Mouse (Mus musculus) kidney, adult 18-20 months (tissue): ENCODE results near the gene Mycbp2.
A peak's percentile ranks its signal among the peaks of the same experiment; 100 is the strongest.

ENCODE experiments used
- DNase-seq: peaks from one replicate; pipeline ENCODE4 v3.0.0; 2021

The Mycbp2 gene

DNA sequence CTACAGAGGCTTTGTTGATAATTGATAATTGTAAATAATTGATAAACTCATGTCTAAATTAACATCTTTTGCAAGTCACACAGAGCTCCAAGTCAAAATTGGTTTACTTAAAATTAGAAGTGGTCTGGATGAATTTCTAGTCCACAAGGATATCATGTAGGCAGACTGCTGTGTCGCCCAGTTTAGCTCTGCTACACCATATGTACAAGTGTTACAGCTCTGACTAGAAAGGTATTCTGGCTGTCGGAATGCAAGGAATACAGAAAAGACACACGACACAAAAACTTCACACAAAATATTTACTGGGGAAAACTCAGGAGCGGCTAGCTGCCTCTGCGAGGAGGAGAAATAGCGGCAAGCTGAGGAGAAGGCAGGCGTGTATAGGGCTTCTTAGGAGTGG, 89.7 kb downstream of the Mycbp2 start:
- no peak for DNase-seq

GRCm38 (mm10) chr14:103254311-103254710, 92.3 kb downstream of the Mycbp2 start:
- DNase-seq, result no peak

DNA sequence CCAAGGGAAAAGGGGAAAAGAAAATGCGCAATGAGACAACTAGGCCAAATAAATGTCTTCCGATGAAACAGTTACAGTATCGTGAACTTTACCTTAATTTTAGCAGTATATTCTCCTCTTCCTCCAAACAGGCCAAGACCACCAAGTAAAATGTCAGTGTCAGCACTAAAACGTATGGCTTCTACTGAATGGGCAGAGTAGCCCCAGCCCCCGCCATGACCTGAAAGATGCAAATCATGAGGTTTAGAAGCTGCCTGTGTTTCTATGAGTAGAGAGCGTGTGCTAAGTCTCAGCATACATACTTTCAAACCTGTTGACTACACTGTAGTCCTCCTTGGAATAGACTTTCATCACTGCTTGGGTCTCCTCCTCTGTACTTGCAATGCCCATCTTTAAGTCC, 104.6 kb downstream of the Mycbp2 start:
- no peak for DNase-seq

DNA sequence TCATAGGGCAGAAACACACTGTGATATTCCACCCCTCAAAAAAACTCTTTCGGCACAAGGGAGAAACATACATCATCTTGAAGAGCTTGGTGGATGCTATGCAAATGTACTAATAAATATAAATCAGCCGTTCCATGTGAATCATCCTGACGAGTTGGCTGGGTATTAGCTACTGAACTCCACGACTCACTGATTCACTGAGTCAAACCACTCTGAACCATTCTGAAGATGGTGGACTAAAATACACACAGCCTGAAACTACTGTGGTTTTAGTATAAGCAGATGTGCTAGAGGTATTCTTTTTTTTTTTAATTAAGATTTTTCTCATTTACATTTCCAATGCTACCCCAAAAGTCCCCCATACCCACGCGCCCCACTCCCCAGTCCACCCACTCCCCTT, 111.8 kb downstream of the Mycbp2 start:
- DNase-seq, result no peak

DNA sequence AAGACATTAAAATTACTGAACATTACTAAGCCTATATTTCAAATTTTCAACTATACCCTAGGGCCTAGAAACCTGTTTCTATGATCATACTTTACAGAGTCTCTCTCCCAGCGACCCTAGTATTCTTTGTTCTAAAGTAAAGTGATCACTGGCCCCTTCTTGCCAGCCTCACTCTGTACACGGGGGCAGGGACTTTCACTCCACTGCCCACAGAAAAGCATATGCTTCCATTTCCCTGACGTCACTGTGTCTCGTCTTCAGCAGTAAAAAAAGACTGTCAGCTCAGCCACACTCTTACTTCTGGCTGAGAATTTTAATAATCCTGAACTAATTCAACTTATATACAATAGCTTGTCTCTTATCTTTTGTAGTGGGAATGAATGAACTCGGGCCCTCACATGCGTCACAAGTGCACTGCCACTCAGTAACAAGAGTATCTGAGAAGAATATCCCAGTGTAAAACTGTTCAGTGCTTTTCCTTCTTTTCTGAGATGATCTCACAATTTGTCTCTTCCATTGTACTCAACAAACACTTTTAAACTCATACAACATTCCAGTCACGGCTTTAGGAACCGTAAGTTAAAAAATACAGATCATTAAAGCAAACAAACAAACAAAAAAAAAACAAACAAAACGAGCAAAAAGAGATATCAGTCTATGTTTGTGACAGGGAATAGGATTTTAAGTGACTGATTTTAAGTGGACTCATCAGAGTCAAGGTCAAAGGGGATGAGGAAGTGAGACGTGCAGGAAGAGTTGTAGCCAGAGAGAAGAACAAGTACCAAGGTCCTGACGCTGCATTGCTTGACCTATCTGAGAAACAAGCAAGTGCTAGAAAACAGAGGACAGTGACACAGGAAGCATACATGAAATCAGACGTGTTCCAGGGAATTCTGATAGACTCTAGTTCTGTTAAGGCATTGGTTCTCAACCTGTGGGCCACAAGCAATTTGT, 112.7 kb downstream of the Mycbp2 start:
- no peak for DNase-seq

DNA sequence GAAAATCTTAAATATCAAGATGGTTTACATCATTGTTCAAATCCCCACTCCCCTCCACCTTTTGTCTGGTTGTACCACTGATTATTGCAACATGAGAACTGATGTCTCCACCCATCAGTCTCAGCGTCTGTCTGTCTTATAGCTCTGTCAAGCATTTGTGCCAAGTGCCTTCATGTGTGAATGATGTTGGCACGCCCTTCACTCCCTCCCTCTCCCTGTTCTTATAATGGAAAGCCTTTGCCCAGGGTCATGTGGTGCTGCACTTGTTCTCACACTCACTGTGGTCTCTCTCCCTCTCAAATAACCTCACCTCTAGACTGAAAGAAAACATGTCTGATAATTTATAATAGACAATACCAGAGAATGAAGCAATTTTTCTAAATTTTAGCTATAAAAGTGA, 124.3 kb downstream of the Mycbp2 start:
- DNase-seq, result no peak

DNA sequence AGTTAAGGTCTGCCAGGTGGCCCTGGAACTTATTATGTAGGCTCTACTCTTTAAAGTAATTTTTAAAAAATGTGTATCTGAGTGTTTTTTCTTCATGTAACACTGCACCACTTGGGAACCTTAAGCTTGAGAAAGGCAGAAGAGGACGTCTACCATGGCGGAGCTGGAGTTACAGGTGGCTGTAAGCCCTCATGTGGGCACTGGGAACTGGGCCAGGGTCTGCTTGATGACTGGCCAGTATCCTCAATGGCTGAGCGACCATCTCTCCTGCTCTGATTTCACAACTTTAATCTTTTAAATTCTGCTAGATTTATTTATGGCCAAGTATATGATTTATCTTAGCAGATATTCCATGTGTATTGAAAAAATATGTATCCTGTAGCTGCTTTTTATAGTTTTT, 124.9 kb downstream of the Mycbp2 start:
- DNase-seq, result no peak

DNA sequence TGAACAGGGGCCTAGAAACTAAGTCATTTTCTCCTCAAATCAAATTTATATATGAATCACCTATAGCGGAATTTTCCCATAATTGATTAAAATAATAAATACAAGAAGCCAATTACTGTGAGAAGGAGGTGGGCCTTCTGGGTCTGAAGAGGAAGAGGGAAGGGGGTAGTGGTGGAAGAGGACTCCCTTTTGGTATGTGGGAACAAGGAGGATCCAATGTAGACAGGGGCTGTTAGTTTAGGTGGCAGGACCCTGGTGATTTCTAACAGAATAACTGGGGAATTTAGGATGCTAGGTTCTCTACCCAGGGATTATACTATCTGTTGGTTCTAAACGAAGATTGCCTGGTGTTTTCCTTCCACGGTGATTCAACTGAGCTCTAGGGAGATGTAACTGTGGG, 130.3 kb downstream of the Mycbp2 start:
- DNase-seq, result no peak

- DNase-seq, result no peak
Measured at GRCm38 (mm10) chr14:103186658-103187057, 160.0 kb downstream of the Mycbp2 start.

DNA sequence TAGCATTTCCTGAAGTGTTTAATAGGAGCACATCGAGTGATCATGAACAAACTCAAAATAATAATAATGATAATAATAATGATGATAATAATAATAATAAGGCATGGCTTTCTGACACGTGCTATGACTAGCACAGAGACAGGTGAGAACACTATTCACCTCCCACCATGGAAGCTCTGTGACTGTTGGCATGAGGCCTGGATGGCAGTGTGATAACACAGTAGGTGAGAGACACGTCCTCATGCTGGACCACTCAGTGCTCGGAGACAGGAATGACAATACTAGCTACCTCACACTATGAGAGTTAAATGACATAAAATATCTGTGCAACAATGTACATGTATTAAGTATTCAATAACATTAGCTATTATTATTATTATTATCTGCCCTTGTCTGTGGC, 160.5 kb downstream of the Mycbp2 start:
- DNase-seq, result no peak

DNA sequence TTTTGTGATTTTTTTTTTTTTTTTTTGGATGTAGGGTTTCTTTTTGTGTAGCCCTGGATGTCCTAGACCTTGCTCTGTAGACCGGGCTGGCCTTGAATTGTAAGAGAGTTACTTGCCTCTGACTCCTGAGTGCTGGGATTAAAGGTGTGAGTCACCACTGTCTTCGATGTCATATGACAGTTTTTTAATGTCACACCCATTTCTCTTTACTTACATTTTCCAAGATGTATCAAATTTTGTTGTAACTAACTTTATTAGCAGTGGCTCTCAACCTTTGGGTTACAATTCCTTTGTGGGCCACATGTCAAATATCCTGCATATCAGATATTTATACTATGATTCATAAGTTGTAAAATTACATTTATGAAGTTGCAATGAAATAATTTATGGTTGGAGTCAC, 166.5 kb downstream of the Mycbp2 start:
- no peak for DNase-seq

DNA sequence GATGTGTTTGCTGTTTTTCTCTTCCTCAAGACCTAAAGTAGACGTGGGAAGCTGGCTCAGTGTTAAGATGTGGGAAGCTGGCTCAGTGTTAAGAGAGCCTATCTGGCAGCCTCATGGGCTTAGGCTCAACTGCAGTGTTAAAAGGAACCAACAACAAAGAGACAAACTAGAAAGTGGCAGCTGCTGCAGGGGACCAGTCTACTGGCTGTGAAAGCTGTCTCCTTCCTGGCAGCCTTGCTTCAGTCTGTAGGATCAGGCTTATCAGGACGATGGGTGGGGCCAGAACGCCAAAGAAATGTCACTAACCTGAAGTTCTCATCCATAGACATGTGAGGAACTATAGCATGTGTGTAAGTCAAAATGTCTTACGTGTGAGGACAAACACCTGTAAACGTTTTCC, 183.7 kb downstream of the Mycbp2 start:
- DNase-seq, result no peak

- no peak for DNase-seq
Measured at GRCm38 (mm10) chr14:103155685-103156084, 190.9 kb downstream of the Mycbp2 start.

DNA sequence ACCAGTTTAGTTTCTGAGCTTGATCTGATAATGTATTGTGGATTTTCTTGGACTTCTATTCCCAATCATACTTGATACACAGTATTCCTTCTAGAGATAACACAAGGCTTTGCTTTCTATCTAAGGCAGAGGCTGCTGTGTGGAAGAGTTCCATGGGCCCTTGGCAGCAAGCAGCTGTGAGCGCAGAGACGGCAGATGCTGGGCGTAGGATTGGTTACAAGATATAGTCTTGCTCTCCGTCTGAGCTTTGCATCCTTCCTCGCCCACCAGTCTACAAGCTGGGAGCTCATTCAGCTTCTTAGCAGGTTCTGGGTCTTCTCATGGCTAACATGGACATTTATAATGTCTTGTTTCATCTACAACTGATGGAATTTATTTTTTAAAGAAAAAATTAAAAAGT, 196.5 kb downstream of the Mycbp2 start:
- DNase-seq, result no peak

DNA sequence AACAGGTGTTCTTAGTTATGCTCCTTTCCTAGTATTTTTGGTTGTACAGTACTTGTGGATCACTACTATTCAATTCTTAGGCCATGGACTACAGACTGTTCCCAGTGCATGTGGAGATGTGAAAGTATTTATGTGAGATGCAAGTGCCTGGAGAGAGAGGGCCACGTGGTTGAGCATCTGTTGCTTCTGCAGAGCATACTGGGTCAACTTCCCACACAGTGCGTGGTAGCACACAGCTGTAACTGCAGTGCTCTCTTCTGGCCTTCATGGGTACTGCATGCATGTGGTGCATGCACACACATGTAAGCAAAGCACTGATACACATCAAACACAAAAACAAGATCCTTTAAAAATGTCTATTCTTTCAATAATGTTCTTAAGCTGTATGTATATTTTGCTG, 214.6 kb downstream of the Mycbp2 start:
- peak; percentile 62 for DNase-seq

GRCm38 (mm10) chr14:103125756-103126155, 220.9 kb downstream of the Mycbp2 start:
- no peak for DNase-seq

DNA sequence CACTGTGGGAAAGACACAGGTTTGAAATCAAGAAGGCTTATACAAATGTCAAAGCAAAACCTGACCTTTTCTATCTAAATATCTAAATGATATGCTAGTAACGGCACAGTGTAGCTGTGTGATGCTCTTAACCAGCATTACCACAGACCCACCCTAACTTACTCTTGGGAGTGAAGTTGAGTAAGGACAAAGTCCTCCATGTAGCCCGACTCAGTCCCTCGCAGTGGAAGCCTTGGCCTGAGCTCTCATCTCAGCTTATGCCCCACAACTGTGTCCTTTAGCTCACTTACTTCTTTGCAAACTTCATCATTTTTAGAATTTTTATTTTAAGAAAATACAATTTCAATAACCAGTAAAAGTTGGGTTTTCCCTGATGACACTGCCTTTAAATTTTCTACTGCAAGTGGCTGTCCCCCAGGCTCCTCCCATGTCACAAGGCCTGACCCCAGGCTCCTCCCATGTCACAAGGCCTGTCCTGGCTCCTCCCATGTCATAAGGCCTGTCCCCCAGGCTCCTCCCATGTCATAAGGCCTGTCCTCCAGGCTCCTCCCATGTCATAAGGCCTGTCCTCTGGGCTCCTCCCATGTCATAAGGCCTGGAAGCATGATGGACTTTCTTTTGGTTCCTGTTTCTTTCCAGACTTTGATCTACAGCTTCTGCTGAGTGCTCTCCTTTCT, 231.5 kb downstream of the Mycbp2 start:
- DNase-seq, result no peak

GRCm38 (mm10) chr14:103112606-103113363, 233.8 kb downstream of the Mycbp2 start:
- DNase-seq, result no peak

GRCm38 (mm10) chr14:103109971-103110370, 236.6 kb downstream of the Mycbp2 start:
- DNase-seq, result no peak

- DNase-seq, result no peak
Measured at GRCm38 (mm10) chr14:103106301-103106700, 240.3 kb downstream of the Mycbp2 start.

DNA sequence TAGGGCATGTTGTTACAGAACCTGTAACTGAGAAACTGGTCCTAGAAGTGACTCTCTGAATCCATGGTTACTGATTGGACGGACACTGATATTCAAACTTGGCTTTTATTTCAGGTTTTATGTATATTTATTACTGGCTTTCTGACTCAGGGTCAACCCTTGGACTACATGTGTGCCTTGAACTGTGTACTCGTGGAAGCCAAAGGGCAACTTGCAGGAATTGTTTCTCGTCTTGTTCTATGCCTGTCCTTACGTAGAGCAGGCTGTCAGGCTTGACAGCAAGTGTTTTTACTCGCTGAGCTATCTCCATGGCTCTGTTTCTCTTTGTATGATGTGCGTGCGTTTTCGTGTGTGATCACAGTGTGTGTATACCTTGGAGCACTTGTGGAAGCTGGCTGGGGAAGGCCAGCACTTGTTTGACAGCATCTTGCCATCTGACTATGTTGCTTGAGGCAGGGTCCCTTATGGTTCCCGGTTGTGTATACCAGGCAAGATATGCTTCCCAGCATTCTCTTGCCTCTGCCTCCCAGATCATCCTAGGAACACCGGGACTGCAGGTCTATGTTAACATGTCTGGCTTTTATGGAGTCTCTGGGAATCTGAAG, 243.8 kb downstream of the Mycbp2 start:
- DNase-seq, result no peak

DNA sequence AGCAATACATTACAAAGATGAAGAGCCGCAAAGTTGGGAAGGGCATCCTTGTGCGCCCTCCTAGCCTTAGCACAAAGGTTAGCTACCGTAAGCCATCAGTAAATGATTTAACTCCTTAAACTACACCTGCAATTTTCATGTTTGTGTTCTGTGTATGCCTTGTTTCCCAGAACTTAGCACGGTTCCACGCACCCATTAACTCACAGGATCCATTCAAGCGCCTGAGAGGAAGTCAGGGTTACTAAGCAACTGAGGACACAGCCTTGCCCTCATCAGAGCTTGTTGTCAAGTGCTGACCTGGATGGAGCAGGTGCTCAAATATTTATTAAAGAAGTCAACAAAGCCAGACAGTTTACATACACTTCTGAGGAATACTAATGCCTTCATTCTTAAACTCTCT, 244.4 kb downstream of the Mycbp2 start:
- peak; percentile 52 for DNase-seq

GRCm38 (mm10) chr14:103101171-103101570, 245.4 kb downstream of the Mycbp2 start:
- no peak for DNase-seq
